Mouse (Mus musculus) liver, postnatal 0 days (tissue): Measurements from ENCODE around the gene Defb23.

ENCODE experiments used
- CTCF ChIP-seq: sonication (generic); IDR thresholded peaks from 2 replicates; pipeline ENCODE4 v1.5.1; 2016; ENCODE audit warnings: antibody characterized with exemption, low read depth
- EP300 ChIP-seq: IDR thresholded peaks from 2 replicates; pipeline ENCODE4 v1.6.1; 2016; ENCODE audit warnings: antibody characterized with exemption, low read depth, mild to moderate bottlenecking

GRCm38 (mm10) chr2:152413158-152413764 lies 51.2 kb downstream of the Defb23 start:
- TF ChIP-seq CTCF (no peak), EP300 (no peak)
